Mouse (Mus musculus): ENCODE measurements at regions not wholly inside any gene's neighbourhood (a gene's known extent, or its start where the extent isn't known, plus 50 kb on each side); places are given as distances from the start of the nearest gene placed in this dataset.
"Not testable (repeated sequence)": the region's sequence is repeated elsewhere in the genome, so short reads cannot be mapped to it uniquely, and the experiment has no call there.

DNA sequence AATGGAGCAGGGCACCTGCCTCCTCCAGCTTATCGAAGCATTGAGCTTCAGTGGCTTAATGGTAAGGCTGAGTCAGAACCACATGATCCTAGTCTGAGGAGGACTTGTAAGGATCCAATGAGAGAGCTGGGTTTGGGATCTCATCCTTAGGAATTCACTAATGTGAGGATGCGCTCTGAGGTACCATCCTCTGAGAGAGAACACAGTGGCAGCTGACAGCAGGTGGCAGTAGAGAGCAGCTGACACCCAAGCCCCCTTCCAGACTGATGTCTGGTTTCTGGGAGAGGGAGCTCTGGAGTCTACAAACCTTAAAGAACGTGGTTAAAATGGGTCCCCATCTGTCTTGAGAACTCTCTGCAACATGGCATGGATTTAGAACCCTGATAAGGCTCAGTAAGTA is 137.8 kb downstream of the B3glct start:
- DNase-seq (ENCODE audit: inconsistent ontology term): peak; percentile 6

DNA sequence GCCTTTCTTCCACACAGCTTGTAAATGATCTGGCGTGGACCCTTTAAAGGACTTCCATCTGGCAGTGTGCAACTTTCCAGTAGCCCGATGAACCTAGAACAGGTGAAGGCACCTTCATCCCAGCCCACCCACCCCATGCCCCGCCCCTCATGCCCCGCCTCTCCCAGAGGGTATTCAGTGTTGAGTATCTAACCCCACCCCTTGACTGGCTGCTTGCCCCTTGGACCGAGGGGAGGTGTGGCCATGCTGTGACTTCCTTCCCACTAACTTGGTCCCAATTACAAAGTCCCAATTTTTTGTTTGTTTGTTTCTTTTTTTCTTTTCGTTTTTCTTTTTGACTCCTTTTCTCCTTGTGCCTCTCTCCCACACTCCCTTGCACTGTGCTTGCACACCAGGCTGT is 140.8 kb downstream of the B3glct start:
- DNase-seq (ENCODE audit: inconsistent ontology term): no peak

DNA sequence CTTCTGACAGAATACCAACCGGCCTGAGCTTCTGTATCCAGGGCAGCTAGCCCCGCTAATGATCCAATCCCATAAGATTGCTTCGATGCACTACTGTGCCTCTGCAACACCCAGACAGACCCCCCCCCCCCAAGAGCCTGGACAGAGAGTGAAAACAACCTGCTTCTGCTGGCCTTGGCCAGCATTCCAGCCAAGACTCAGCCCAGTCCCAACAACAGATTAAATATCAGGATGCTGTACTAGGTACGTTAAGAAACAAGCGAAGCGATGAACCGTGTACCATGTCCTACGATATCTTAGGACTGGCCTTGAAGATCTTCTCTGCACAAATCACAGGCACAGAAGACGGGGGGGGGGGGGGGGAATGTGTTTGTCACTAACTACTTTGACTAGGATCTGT is 145.8 kb downstream of the B3glct start:
- no peak for DNase-seq (ENCODE audit: inconsistent ontology term)

DNA sequence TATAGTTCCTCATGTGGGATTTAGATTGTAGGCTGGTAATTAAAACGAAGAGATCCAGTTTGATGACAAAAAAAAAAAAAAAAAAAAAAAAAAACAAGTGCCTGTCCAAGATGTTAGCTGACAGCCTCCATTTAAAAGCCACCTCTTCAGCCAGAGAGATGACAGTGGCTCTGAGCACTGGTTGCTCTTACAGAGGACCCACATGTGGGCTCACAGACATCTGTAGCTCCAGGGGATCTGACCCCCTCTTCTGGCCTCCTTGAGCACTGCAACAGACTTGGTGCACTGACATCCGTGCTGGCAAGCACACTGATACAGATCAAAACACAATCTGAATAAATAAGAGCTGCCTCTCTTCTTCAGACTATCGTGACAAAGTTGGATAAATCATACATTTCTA is 149.6 kb downstream of the B3glct start:
- no peak for DNase-seq (ENCODE audit: inconsistent ontology term)

DNA sequence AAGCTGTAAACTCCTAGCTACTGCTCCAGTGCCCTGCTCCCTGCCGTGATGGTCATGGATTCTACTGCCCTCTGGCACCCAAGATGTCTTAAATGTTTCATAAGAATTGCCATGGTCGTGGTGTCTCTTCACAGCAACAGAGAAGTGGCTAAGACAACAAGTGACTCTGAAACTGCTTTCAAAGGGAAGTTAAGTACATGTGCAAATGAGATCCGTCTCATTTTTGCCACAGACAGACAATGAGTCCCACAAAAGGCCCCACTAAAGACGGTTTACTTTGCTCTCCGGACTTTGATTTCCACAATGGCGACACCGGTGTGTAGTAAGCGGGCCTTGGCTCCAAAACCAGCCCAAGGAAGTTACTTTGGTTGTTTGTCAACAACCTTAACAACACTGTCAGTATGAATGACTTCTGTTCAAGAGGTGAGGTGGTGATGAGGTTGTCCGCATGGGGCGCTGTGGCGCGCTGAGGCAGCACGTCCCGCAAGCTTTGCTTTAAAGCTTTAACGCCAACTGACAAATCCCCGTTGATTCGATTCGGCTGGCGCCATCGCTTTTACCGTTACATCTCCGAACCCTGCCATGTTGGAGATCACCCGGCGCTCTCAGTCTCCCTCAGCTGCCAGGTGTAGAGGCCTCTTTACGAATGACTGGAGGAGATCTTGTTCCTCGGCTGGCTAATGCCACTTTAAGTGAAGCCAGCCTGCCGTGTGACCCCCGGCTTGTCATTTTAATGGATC is 153.3 kb downstream of the B3glct start:
- peak; percentile 49 for DNase-seq (ENCODE audit: inconsistent ontology term)

DNA sequence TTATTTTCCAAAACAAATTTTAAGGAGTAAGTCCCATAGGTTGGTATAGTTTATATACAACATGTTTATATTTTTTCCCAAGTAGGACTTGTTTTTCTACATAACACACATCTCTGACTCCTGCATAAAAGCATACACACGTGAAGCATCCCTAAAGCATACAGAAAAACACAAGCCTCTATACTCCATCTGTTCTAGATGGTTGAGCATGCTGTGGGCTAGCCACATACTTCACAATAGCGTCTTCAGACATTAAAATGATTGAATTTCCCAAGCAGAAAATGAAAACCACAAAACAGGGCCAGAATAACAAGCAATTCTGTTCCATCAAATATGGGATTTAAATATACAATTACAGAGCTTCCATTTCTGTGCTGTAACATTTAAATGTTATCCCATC is 159.3 kb downstream of the B3glct start:
- peak; percentile 15 for DNase-seq (ENCODE audit: inconsistent ontology term)

DNA sequence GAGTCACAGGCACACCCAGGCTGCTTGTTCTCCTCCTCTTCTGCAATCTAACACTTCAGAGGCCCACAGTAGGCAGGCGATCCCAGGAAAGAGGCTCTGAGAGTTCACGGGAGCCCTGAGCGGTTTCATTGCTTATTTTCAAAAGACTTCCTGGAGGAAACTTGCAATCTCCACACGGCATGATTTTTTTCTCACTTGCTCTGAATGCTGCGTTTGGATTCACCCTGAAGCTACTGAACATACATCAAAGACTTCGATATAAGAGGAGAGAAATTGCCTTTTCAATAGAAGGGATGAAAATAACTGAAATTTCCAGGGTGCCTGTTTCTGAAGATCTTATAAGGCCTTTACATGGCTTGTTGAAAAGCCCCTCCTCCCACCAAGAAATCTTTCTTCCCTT is 164.5 kb downstream of the B3glct start:
- no peak for DNase-seq (ENCODE audit: inconsistent ontology term)

DNA sequence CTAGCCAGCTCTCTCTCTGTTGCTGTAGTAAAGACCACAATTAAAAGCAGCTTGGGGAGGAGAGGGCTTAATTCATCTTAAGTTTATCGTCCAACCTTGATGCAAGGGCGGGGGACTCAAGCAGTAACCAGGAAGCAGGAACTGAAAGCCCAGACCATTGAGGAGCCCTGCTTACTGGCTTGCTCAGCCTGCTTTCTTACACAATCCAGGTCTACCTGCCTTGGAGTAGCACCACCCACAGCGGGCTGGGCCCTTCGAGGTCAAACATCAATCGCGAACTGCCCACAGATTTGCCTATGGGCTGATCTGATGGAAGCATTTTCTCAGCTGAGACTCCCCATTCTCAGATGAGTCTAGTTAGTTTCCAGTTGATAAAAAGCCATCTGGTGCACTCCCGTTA is 165.3 kb downstream of the B3glct start:
- DNase-seq (ENCODE audit: inconsistent ontology term): no peak

DNA sequence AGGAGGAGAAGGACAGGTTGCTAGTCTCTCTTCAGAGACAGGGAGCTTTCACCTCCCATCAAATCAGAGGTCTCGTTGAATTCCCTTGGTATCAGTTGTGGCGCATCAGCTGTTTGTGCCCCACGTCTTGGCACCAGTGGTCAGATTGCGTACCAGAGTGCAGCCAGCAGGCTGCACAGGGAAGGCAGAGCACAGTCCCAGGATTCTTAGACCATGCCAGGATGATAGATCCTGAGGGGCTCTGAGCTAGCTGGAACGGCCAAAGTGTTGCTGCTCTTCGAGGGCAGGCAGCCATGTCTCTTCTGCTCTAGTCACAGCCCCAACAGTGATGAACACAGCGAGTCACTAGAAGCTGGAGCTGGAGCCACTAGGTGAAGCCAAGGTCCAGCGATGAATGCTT is 167.2 kb downstream of the B3glct start:
- DNase-seq (ENCODE audit: inconsistent ontology term): no peak

DNA sequence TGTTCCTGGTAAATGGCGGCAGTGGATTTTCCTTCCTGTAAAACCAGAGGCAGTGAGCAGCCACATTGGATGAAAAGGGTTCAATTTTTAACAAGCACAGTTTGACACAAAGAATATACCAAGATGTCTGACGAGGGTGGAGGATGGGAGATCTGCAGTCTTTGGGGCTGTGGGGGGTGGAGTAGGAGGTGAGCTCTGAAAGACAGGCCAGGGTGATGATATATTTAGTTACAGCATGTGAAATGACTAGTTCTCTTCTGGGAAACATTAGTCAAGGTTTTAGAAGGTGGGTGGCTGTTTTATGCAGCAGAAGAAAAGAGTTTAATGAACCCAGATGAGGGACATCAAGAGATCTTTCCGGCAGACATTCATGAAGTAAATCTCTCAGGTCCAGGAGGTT is 170.0 kb upstream of the Rxfp2 start:
- DNase-seq (ENCODE audit: inconsistent ontology term): no peak

DNA sequence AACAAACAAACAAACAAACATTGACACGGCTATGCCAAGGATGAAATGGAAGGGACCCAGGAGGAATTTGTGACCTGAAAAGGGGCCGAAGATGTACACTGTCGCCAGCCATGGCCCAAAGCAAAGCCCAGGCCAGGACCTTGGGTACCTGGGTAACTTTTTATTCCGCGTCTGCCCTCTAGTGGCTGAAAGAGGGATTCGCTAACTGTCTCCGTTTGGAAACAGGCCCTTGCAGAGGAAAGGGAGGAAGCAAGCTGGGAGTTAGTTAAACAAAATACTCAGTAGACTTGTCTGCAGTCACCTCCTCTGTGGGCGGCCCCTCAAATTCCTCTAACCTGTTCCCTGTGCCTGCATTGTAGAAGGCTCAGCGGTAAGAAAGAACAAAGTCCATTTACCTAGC is 167.5 kb upstream of the Rxfp2 start:
- DNase-seq (ENCODE audit: inconsistent ontology term): peak; percentile 39

DNA sequence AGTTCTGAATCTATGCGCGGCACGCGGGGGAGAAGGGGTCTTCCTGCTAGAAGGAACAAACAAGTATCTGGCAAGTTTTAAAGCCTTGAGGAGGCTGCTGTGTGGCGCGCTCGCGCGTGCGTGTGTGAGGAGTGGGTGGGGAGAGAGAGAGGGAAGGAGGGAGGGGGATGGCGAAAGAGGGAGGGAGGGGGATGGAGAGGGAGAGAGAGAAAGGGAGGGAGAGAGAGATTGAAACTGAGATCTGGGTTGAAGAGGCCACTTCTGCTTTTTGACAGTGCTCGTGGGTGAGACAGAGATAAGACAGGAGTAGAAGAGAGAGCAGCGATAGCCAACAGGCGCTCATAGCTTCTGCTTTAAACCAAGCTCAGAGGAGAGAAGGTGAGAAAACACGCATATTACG is 166.0 kb upstream of the Rxfp2 start:
- DNase-seq (ENCODE audit: inconsistent ontology term): no peak

DNA sequence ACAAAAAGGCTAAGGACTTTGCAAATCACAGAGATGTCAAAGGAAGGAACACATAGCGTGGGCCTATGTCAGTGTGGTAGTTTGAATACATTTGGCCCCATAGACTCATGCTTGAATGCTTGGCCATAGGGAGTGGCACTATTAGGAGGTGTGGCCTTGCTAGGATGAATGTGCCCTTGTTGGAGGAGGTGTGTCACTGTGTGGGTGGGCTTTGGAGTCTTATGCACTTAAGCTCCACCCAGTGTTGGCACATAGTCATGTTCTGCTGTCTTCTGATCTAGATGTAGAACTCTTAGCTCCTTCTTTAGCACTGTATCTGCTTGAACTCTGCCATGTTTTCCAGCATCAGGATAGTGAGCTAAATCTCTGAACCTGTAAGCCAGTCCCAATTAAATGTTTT is 162.4 kb upstream of the Rxfp2 start:
- no peak for DNase-seq (ENCODE audit: inconsistent ontology term)

DNA sequence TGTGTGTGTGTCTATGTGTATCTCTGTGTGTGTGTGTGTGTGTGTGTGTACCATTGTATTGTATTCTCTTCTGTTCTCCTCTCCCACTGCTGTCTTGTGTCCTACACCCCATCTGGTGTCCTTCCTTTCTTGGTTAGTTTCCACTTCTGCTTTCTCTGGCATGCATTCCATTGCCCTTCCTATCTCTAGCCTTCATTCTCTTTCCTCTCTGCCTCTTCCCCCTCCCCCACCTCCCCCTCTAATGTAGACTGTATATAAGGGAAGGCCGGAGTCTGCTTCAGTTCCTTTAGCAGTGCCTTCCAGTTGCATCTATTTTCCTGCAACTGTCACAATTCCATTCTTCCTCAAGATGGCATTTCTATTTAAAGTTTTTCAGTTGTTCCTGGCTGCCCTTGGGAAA is 161.5 kb upstream of the Rxfp2 start:
- DNase-seq (ENCODE audit: inconsistent ontology term): no peak

DNA sequence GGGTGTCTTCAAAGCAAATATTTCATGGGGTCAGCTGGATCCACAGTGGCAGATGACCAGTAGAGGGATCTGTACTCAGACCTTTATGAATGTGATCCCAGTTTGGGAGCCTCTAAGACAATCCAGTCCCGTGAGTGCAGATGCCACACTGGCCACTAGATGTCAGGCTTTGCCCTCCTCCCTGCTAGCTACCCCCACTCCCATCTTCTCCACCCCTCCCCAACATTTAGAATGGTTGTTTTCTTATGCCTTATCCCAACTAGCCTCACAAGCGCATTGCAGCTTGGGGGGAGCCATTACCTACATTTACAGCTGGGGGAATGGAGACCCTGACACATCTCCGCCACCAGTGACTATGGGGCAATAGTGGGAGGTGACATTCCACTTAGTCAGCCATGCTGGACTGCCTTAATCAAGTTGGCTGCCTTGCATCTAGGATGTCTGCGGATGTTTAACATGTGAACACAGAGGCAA is 156.9 kb upstream of the Rxfp2 start:
- DNase-seq (ENCODE audit: inconsistent ontology term): peak; percentile 37

DNA sequence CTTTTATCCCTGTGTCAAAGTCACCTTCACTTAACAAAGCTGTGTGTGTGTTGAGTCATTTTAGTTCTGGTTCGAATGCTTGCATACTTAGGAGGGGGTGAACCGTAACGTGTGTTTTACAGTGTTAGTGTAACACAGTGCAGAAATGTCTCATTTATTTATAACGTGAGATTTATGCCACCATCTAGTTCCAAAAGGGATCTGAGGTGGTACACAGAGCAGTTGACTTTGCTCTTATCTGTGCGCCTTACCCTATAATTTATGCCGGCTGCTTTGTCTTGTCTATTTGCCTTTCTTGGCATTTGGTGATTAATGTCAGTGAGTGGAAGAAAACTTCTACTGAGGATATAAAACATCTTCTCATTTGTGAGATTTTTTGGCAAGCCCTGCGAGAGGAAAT is 150.5 kb upstream of the Rxfp2 start:
- DNase-seq (ENCODE audit: inconsistent ontology term): no peak

DNA sequence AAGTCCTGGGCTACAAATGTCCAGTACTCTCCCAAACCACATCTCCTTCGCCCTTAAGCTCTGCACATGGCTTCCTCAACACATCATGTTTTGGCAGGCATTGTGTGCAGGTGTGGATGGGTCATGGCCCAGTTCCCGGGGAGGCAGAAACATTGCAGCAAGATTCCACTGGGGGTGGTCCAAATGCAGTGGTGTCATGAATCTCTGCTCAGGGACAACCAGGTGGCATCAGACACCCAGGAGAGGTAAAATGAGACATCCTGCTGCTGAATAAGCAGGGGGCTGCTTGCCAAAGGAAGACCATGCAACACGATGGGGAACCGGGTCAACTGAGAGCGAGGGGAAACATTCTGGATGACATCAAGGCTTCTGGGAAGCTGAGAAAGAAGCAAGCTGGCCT is 149.0 kb upstream of the Rxfp2 start:
- DNase-seq (ENCODE audit: inconsistent ontology term): no peak

DNA sequence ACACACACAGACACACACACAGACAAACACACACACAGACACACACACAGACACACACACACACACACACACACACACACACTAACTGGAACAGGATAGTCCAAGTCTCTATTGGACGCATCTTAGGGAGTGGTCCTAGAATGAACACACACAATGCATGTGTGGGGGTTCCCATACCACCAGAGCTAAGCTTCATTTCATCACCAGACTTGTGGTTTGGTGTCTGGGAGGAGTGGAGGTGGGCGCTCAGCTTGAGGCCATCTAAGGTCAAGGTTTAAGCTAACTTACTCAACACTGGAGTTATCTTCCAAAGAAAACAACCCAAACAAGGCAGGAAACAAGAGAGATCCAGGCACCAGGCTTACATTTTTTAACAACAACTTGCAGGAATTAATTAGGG is 147.9 kb upstream of the Rxfp2 start:
- DNase-seq (ENCODE audit: inconsistent ontology term): no peak

DNA sequence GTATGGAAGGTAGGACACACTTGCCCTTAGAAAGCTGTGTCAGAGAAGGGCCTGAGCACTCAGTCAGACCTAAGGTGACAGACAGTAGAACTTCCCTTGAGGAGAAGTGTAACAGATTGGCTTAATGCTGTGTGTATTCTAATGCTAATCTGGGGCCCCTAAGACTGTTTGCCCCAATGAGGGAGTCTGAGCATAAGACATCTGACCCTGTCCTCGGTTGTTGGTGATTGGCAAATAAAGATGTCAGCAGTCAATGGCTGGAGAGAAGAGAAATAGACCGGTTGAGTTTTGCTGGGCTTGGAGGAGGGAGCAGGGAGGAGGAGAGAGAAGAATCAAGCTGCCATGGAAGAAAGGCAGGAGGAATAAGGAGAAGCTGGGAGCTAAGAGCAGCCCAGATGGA is 147.0 kb upstream of the Rxfp2 start:
- DNase-seq (ENCODE audit: inconsistent ontology term): no peak

DNA sequence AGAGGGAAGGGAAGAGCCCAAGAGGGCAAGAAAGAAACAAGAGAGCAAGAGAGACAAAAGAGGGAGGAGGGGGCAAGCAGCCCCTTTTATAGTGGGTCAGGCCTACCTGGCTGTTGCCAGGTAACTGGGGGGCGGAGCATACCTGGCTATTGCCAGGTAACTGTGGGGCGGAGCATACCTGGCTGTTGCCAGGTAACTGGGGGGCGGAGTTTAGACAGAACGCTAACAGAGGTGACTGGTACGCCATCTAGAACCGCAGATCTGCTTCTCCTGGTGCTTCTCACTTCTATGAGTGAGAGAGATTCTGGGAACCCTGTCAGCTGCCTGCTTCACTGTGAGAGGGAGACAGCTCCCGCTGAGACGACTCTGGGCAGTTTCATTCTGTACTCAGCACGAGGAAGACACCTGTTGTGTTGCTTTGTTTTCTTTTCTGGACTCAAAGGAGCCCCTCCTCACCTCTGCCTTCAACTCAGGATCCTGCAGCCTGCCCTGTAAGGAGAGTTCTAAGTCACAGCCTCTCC is 144.9 kb upstream of the Rxfp2 start:
- no peak for DNase-seq (ENCODE audit: inconsistent ontology term)

DNA sequence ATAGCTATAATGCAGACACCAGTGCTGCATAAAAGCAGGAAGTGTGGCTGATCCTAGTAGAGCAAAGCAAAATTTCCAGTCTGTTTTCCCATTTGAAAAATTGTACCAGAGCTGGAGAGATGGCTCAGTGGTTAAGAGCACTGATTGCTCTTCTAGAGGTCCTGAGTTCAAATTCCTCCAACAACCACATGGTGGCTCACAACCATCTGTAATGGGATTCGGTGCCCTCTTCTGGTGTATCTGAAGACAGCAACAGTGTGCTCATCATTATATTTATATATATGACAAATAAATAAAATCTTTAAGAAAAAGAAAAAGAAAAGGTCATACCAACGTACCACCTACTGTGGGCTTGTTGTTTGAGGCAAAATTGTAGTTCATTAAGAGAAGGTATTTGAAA is 144.1 kb upstream of the Rxfp2 start:
- DNase-seq (ENCODE audit: inconsistent ontology term): no peak

DNA sequence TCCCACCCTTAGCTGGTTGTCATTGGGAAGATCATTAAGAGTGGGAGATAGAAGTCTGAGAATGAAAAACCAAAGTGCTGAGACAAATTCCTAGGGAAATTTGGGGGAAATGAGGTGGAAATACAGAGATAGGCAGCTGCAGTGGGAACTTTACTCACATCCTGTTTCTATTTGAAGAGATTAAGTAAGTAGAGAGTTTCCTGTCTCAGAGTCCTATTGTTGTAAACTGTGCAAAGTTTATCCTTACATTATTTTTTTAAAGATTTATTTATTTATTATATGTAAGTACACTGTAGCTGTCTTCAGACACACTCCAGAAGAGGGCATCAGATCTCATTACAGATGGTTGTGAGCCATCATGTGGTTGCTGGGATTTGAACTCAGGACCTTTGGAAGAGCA is 126.0 kb upstream of the Rxfp2 start:
- DNase-seq (ENCODE audit: inconsistent ontology term): not testable (repeated sequence)

DNA sequence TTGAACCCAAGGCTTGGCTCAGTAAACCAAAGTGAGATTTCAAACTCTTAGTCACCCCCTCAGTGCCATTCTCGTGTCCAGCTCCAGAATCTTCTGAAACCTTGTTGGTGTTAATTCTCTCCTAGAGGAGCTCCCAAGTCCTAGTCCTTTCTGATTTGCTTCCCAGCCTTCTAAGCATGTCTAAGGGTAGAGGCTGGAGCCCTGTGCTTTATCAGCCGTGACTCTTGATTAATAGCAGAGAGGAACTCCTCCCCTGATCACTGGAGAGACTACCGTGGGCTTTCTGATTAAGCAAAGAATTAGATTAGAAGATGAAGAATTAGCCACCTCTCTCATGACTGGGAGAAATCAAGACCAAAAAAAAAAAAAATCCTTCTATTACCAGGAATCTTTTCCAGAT is 111.5 kb upstream of the Rxfp2 start:
- DNase-seq (ENCODE audit: inconsistent ontology term): no peak
